Mouse (Mus musculus) urinary bladder, postnatal 25 days (tissue): Measurements from ENCODE around the gene Prim2.

Source experiments
- DNase-seq: peaks from one replicate; pipeline ENCODE4 v3.0.0; 2022; ENCODE audit warnings: low spot score

Gene Prim2

GRCm38 (mm10) chr1:33541708-33542107 lies 127.9 kb downstream of the Prim2 start:
- no peak for DNase-seq

- DNase-seq, result no peak
Measured at GRCm38 (mm10) chr1:33537948-33538347, 131.6 kb downstream of the Prim2 start.

DNA sequence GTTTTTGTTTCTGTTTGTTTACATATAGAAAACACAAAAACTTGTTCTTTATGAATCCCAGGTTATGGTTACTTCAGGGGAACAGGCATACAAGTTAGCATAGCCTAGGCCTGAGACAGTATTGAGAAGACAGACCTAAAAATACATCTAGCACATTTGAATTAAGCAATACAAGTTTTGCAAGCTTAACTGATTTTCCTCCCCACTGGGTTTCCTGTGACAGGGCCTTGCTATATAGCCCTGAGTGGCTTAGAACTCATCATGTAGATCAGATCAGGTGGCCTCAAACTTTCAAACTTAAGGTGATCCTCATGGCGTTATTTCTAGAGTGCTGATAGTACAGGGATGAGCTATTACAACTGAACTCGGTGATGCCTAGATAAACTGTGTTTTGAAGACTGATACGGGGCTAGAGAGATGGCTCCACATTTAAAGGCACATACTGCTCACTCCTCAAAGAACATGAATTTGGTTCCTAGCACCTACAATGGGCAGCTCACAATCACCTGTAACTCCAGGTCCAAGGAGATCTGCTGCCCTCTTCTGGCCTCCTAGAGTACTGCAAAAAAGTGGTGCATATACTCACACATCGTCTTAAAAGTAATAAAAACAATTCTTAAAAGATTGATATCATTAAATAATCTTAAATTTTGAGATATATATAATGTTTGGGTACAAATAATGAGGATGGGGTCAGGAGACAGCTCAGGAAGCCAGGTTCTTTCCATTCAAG lies 133.2 kb downstream of the Prim2 start:
- no peak for DNase-seq

- no peak for DNase-seq
Measured at GRCm38 (mm10) chr1:33535140-33535686, 134.4 kb downstream of the Prim2 start.

DNA sequence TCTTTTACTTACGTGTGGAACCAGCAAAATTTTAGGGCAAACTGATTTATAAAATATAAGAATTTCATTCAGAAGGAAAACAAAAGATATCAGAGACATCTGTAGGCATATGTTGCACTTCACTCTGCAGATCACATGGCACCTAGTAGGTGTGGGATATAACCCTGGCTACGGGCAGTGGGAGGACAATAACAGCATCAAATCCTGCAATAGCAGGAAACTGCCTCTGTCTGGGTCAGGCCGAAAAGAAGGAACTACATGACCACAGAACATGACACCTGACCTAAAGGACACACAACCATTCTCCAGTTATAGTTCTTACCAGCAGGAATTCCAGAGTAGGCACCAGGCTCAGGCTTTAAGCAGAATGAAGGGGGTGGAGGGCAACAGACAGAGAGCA lies 137.7 kb downstream of the Prim2 start:
- no peak for DNase-seq

GRCm38 (mm10) chr1:33531097-33531856 lies 138.3 kb downstream of the Prim2 start:
- no peak for DNase-seq

DNA sequence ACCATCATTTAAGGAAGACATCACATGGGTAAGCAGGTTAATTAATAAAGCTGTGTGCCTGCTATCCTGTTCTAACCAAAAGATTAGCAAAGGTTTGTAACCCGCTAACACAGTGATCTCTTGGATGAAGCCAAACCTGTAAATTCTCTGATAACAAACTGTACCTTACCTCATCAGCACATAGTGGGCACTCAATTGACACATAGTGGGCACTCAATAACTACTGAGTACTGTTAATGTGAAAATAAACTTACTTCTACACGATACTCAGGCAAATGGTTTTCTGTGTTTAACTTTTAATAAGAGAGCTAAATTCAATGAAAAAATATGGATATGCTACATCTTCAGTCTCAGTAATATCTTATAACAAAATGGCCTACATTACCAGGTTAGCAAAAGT lies 139.1 kb downstream of the Prim2 start:
- no peak for DNase-seq

GRCm38 (mm10) chr1:33529543-33530232 lies 139.9 kb downstream of the Prim2 start:
- no peak for DNase-seq

- DNase-seq, result no peak
Measured at GRCm38 (mm10) chr1:33527352-33527863, 142.2 kb downstream of the Prim2 start.

DNA sequence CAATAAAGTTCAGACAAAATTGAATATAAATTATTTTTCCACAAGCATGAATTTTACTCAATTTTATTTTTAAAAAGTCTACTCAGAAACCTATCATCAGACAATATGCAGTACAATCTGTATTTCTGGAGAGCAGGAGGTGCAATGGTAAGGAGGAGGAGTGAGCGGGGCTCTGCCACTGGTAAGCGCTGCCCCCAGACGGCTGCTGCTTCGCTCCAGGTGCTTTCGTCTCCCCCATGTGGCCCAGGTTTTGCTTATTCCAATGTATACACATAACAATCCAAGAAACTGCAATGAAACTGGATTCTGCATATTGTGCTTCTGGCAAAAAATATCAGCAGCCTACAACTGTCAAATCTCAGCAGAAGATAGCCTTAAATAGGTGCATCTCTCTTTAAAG lies 146.4 kb downstream of the Prim2 start:
- DNase-seq, result no peak

DNA sequence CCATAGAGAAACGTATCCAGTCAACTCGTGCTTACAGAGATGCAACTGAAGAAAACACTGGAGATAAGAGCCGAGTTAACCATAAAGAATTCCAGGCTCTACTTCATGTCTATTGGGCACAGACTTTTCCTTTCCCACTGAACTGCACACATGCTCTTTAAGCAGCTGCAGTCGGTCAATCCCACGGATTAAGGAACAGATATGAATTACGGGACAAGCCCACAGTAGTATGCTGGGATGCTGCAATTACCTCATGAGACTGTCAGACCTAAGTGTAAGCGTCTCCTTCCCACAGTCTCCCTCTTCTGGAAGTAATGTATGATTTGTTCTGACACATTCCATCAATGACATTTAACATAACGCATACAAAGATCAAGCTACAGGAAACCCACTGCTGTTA lies 154.5 kb downstream of the Prim2 start:
- no peak for DNase-seq

- DNase-seq, result no peak
Measured at GRCm38 (mm10) chr1:33511310-33511709, 158.3 kb downstream of the Prim2 start.

DNA sequence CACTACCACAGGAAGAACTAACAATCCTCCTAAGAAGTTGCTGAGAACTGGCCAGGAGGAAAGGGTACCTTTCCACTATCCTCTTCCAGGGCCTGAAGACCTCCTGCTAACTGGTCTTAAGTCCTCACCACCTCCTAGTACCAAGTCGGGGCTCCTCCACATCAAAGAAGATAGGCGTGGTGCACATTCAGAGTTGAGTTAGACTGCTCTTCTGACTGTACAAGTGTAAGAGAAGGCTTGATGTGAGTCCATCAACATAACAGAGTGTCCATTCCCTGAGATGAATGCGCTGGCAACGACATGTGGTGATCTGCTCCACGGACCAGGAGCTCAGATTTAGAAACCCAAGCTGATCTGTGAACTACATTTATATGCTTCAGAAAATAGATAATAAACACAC lies 165.2 kb downstream of the Prim2 start:
- no peak for DNase-seq

GRCm38 (mm10) chr1:33502890-33503289 lies 166.7 kb downstream of the Prim2 start:
- no peak for DNase-seq

GRCm38 (mm10) chr1:33502298-33502697 lies 167.3 kb downstream of the Prim2 start:
- DNase-seq, result no peak

DNA sequence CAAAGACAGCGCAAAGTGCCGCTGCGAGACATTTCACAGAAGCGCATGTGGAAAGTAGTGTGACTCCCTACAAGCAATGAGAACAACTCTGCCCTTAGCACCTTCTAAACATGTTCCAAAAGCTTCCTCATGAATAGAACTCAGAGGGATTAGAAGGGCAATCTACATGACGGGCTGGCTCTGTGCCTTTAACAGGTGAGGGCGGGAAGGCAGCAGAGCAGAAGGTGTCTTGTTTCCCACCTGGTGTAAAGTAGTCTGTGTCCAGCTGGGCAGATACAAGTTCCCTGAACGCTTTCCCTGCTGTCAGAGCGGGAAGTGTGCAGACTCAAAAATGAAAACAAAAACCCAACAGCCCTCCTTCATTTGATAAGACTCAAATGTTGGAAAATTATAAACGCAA lies 169.5 kb downstream of the Prim2 start:
- DNase-seq, result no peak

DNA sequence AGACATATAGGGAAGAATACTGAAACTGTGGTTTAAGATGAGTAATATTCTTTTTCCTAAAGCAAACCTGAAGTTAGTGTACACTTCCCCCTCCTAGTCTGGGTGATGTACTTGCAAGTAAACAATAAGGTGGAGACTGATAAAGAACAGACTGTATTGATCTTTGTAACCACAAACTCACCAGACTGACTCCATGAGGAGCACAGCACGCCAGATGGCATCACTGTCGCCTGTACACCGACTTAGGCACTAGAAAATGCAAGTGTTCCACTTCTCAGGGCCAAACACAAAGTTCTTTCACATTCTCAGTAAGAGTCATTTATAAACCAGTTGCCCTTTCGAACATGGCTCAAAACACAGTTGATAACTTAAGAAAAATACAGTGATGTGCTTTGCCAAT lies 170.0 kb downstream of the Prim2 start:
- no peak for DNase-seq

GRCm38 (mm10) chr1:33496128-33496527 lies 173.5 kb downstream of the Prim2 start:
- no peak for DNase-seq

GRCm38 (mm10) chr1:33495586-33495985 lies 174.0 kb downstream of the Prim2 start:
- no peak for DNase-seq

DNA sequence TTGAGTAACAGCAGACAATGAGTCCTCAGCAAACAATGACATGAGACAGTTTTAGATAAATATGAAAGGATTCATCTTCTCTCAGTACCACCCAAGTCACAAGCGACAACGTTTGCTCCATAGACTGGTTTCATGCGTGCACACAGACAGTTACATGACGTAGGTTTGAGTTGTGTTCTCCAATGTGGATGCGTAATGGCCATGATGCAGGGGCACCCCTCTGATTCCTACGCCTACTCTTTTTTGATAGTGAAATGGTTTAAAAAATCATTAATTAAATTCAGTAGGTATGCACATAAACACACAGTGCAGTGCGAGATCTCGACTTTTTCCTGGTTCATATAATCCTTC lies 174.4 kb downstream of the Prim2 start:
- DNase-seq, result no peak

- no peak for DNase-seq
Measured at GRCm38 (mm10) chr1:33494524-33495202, 174.9 kb downstream of the Prim2 start.

- no peak for DNase-seq
Measured at GRCm38 (mm10) chr1:33490220-33490619, 179.4 kb downstream of the Prim2 start.
